Mouse (Mus musculus) MEL (cell line): Measurements from ENCODE around the gene Klrb1b.

Source experiments
- CTCF ChIP-seq, 3 experiments: IDR thresholded peaks in 2 of 3; conservative IDR thresholded peaks in 1 of 3; 2 replicates each; pipeline ENCODE4 v1.5.1; 2011 to 2012; ENCODE audit warnings: low read length in 3 of 3, low read depth in 2 of 3, mild to moderate bottlenecking in 2 of 3, improper control_type of control experiment in 1 of 3, inconsistent platforms in 1 of 3, mixed read lengths in 1 of 3, moderate library complexity in 1 of 3; ENCODE audit not compliant: control insufficient read depth in 1 of 3, insufficient read depth in 1 of 3, poor library complexity in 1 of 3, severe bottlenecking in 1 of 3
- E2F4 ChIP-seq: IDR thresholded peaks from 2 replicates; pipeline ENCODE4 v1.6.1; 2011; ENCODE audit warnings: low read depth, low read length, improper control_type of control experiment, borderline replicate concordance
- MAX ChIP-seq: IDR thresholded peaks from 2 replicates; pipeline ENCODE4 v1.6.1; 2011; ENCODE audit warnings: low read length, improper control_type of control experiment
- NELFE ChIP-seq: IDR thresholded peaks from 2 replicates; pipeline ENCODE4 v1.6.1; 2011; ENCODE audit warnings: low read depth, low read length, improper control_type of control experiment
- POLR2A ChIP-seq, 2 experiments: IDR thresholded peaks; 2 replicates each; pipeline ENCODE4 v1.6.1; 2011 to 2012; ENCODE audit warnings: low read length in 2 of 2, mild to moderate bottlenecking in 2 of 2, control low read depth in 1 of 2, improper control_type of control experiment in 1 of 2, low read depth in 1 of 2, moderate library complexity in 1 of 2; ENCODE audit not compliant: control insufficient read depth in 1 of 2, insufficient read depth in 1 of 2, poor library complexity in 1 of 2
- SIN3A ChIP-seq: IDR thresholded peaks from 2 replicates; pipeline ENCODE4 v1.6.1; 2012; ENCODE audit warnings: low read length, improper control_type of control experiment, inconsistent platforms
- TAL1 ChIP-seq: IDR thresholded peaks from 2 replicates; pipeline ENCODE4 v1.6.1; 2012; ENCODE audit warnings: mild to moderate bottlenecking, inconsistent platforms, low read length, moderate library complexity, mixed read lengths
- TBP ChIP-seq: IDR thresholded peaks from 2 replicates; pipeline ENCODE4 v1.8.0; 2011; ENCODE audit warnings: low read depth, low read length, improper control_type of control experiment
- TCF12 ChIP-seq: IDR thresholded peaks from 2 replicates; pipeline ENCODE4 v1.6.1; 2014; ENCODE audit warnings: low read depth, mild to moderate bottlenecking, inconsistent platforms, low read length, improper control_type of control experiment, moderate library complexity
- USF1 ChIP-seq: IDR thresholded peaks from 2 replicates; pipeline ENCODE4 v1.6.1; 2014; ENCODE audit warnings: low read depth, mild to moderate bottlenecking, inconsistent platforms, low read length, improper control_type of control experiment, moderate library complexity

DNA sequence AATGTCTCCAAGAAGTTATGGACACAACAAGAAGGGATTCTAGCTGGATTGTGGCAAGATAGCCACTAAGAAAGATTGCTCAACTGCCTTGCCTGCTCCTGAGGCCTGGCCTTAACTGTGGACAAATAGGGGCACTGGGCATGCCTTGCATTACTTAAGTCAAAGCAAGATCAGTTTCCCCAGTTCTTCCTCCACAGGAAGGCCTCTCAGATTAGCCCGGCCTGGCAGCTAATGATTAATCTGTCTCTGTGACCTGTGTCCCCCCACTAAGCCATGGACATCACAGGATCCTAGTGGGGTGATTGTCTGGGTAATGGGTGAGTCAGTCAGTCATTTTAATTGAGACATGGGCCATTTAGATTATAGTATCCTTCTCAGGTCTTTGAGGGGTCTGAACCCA is 29.3 kb upstream of the Klrb1b start:
- no peak for TF ChIP-seq TAL1
- TF ChIP-seq CTCF (IDR thresholded peaks at IDR 0.05 in 2 of 3, conservative IDR thresholded peaks at IDR 0.05 in 1 of 3; ENCODE audit: control insufficient read depth in 1 of 3, insufficient read depth in 1 of 3, low read depth in 2 of 3, low read length in 3 of 3, poor library complexity in 1 of 3, severe bottlenecking in 1 of 3): no peak
- no peak for TF ChIP-seq USF1
- TF ChIP-seq POLR2A (IDR thresholded peaks at IDR 0.05; ENCODE audit: control insufficient read depth in 1 of 2, insufficient read depth in 1 of 2, low read depth in 1 of 2, low read length in 2 of 2, poor library complexity in 1 of 2): no peak
- no peak for TF ChIP-seq SIN3A
- TF ChIP-seq E2F4: no peak
- TF ChIP-seq TCF12: no peak
- no peak for TF ChIP-seq NELFE
- TF ChIP-seq MAX: no peak
- TF ChIP-seq TBP: no peak
